Mouse (Mus musculus): Measurements from ENCODE around the gene Foxd1.

Gene Foxd1

GRCm38 (mm10) chr13:98389092-98389491 lies 35.0 kb downstream of the Foxd1 start:
- no peak for DNase-seq (ENCODE audit: low read depth)

DNA sequence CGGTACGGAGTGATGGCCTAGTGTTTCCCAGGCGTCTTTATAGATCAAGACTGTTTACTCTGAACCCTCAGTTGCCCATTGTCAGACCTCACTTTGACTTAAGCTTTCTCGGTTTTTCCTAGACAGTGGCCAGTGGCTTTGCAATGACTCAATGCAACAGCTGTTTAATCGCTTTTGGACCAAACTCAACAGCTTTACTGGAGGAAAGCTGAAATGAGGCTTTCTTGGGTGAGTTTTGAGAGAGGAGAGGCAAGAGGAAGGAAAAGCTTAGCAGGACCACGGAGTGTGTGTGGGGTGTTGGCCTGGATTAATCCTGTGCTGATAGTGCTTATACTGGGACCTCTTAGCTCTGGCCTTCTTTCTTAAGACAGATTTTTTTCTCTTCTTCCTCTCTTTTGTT lies 36.3 kb downstream of the Foxd1 start:
- DNase-seq (ENCODE audit: low read depth) = peak; percentile 58

DNA sequence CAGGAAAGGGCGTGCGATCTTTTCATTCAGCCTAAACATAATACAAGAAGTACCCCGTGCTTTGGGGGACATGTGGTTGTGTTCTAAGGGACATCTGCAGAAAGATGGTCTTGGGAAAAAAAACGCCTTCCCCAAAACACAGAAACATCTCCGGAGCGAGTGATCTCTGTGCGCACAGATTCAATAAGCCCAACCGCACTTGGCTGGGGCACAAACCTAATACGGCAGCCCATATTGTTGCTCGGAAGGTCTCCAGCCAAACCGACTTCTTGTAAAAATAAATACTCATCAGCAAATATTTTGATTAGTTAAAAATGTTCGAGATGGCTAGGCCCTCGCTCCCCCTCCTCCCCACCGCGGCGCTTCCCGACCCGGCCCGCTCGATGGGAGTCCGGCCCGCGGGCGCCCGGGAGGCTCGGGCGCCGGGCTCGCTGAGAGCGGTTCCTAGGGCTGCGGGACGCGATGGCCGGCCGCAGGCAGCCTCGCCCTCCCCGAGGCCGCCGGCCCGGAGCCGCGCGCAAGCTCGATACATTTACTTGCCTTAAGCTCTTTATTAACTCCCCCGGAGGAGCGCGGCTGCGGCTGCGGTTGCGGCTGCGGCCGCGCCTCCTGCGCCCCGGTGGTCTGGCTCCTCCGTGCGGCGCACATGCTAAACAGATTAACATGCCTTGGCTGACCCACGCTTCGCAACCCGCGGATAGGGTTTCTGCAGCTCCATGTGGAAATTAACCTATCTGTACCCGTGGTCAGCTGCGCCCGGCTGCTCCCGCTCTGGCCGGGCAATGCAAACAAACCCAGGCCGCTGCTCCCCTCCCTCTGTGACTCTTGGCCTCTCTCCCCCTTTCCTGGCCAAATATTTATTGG lies 37.0 kb downstream of the Foxd1 start:
- DNase-seq (ENCODE audit: low read depth) = peak; percentile 78

- no peak for DNase-seq (ENCODE audit: low read depth)
These were observed 37.6 kb downstream of the Foxd1 start for GRCm38 (mm10) chr13:98391635-98391990.

- no peak for DNase-seq (ENCODE audit: low read depth)
These were observed 38.0 kb downstream of the Foxd1 start for GRCm38 (mm10) chr13:98392031-98392430.

GRCm38 (mm10) chr13:98393356-98394070 lies 39.5 kb downstream of the Foxd1 start:
- DNase-seq (ENCODE audit: low read depth) = no peak

Measured in fibroblast of lung, adult 2 months (primary cell).